ENCODE assay signal across 8 mouse cellular contexts in genomic region chr1:180365180-180365810, GRCm38 (mm10). TPM values are rescaled to one million over a fixed set of nuclear protein-coding genes. Genes with fewer than 3 reads are reported as not detected.
DNase-seq lines count a peak whose midpoint lies in the region; ATAC-seq and TF ChIP-seq lines count a peak whose summit lies in the region.

No protein-coding gene starts in this region.

- 2% methylated on average over 29 of the region's 29 CpGs for WGBS in hindbrain, embryonic 10.5 days
- 1% methylated on average over 29 of the region's 29 CpGs for WGBS in lung, embryonic 16.5 days
- under 1% methylated on average over 29 of the region's 29 CpGs for WGBS in thymus, adult 2 months

- no peaks in the 10 kb centered on the region for H3K36me3 ChIP-seq in hindbrain, embryonic 10.5 days
- H3K36me3 ChIP-seq in lung, embryonic 16.5 days (ENCODE audit: control insufficient read depth, insufficient read depth, low read length), result no peaks in the 10 kb centered on the region; the same call in 1 of the 2 replicates
- H3K36me3 ChIP-seq in thymus, adult 2 months (ENCODE audit: control insufficient read depth, insufficient read depth, low read length), result no peaks in the 10 kb centered on the region

- peak; percentile 65; the same call in 1 of the 2 replicates for TF ChIP-seq CTCF in thymus, adult 2 months (IDR thresholded peaks at IDR 0.05; ENCODE audit: borderline replicate concordance, control insufficient read depth, extremely low read depth, insufficient read depth, low read length, poor library complexity)

- H3K27ac ChIP-seq in hindbrain, embryonic 10.5 days, result peak overlapping the region; percentile 84
- peak overlapping the region; percentile 93 for H3K27ac ChIP-seq in lung, embryonic 16.5 days (ENCODE audit: low read length)
- H3K27ac ChIP-seq in thymus, adult 2 months (ENCODE audit: control insufficient read depth, insufficient read depth, low read length), result peak overlapping the region; percentile 91

- peak; percentile 93 for DNase-seq in Muller cell, postnatal 12 days (ENCODE audit: inconsistent ontology term)
- peak; percentile 96 for DNase-seq in cerebellum, adult 9-10 months
- DNase-seq in hindbrain, embryonic 10.5 days (ENCODE audit: low spot score), result peak; percentile 96
- peak; percentile 95 for DNase-seq in layer of hippocampus, adult 9-11 months
- peak; percentile 94 for DNase-seq in ovary, adult 18-20 months (ENCODE audit: low spot score)
- peak; percentile 97 for DNase-seq in thymus, adult 2 months

- H3K4me3 ChIP-seq in hindbrain, embryonic 10.5 days, result peak overlapping the region; percentile 54
- H3K4me3 ChIP-seq in lung, embryonic 16.5 days (ENCODE audit: low read length), result peak overlapping the region; percentile 56
- H3K4me3 ChIP-seq in thymus, adult 2 months (ENCODE audit: control insufficient read depth, insufficient read depth, low read length), result peak overlapping the region; percentile 30

- TF ChIP-seq POLR2A in thymus, adult 2 months (IDR thresholded peaks at IDR 0.05; ENCODE audit: control insufficient read depth, extremely low read depth, insufficient read depth, low read length, poor library complexity), result peak; percentile 72

- peak overlapping the region; percentile 82 for H3K4me2 ChIP-seq in lung, embryonic 16.5 days (ENCODE audit: low read depth, low read length)

- H3K9ac ChIP-seq in lung, embryonic 16.5 days (ENCODE audit: low read length), result peak overlapping the region; percentile 72

- H3K4me1 ChIP-seq in hindbrain, embryonic 10.5 days (replicated peaks), result peaks cover 55% of the 10 kb centered on the region
- peaks cover 49% of the 10 kb centered on the region for H3K4me1 ChIP-seq in lung, embryonic 16.5 days (replicated peaks; ENCODE audit: control insufficient read depth, insufficient read depth, low read length)
- peaks cover 58% of the 10 kb centered on the region for H3K4me1 ChIP-seq in thymus, adult 2 months (replicated peaks; ENCODE audit: control insufficient read depth, insufficient read depth, low read length)

- no peaks in the 10 kb centered on the region for H3K9me3 ChIP-seq in hindbrain, embryonic 10.5 days
- H3K9me3 ChIP-seq in lung, embryonic 16.5 days (ENCODE audit: control insufficient read depth, low read length), result no peaks in the 10 kb centered on the region

- peaks cover 6% of the 10 kb centered on the region; the same call in 1 of the 2 replicates for H3K27me3 ChIP-seq in hindbrain, embryonic 10.5 days (ENCODE audit: insufficient read depth, poor library complexity, severe bottlenecking)
- H3K27me3 ChIP-seq in lung, embryonic 16.5 days (ENCODE audit: control insufficient read depth, insufficient read depth, low read depth, low read length), result no peaks in the 10 kb centered on the region
- no peaks in the 10 kb centered on the region for H3K27me3 ChIP-seq in thymus, adult 2 months (ENCODE audit: control insufficient read depth, insufficient read depth, low read length)

- peak; percentile 89 for ATAC-seq in frontal cortex, adult (ENCODE audit: low TSS enrichment)
- ATAC-seq in lung, embryonic 16.5 days (ENCODE audit: low read depth), result peak; percentile 98

RNA-seq across cellular contexts. Expression of gene Itpkb, which starts 35.0 kb away (rescaled TPM):
- 3.7 and 4.2 TPM in 2 replicates for polyA plus RNA-seq in hindbrain, embryonic 10.5 days (2016; fragmentation: Nextera tagmentation; extraction: Ambion mirVana)
- polyA plus RNA-seq in lung, embryonic 16.5 days (2015; fragmentation: Nextera tagmentation; extraction: Ambion mirVana), result 9.4 and 10.6 TPM in 2 replicates
- 69.0 and 73.0 TPM in 2 replicates for polyA plus RNA-seq in thymus, adult 2 months (2012; rRNA removed)

Comparison
In these comparisons a context has a peak if more than half of its experiments do, and no peak if none do; other contexts are left out.
1. Peak in every context shown above with its lines: DNase-seq, ATAC-seq, H3K4me3 ChIP-seq and H3K27ac ChIP-seq.